Mouse (Mus musculus) ES-E14 (cell line): ENCODE measurements at regions not wholly inside any gene's neighbourhood (a gene's known extent, or its start where the extent isn't known, plus 50 kb on each side); places are given as distances from the start of the nearest gene placed in this dataset.

Experiments used
- CHD2 ChIP-seq: IDR thresholded peaks from 2 replicates; pipeline ENCODE4 v1.6.1; 2014; ENCODE audit warnings: mild to moderate bottlenecking, low read depth, low read length, inconsistent platforms
- HCFC1 ChIP-seq: IDR thresholded peaks from 2 replicates; pipeline ENCODE4 v1.6.1; 2012; ENCODE audit warnings: low read length, inconsistent platforms, borderline replicate concordance; ENCODE audit not compliant: insufficient read depth
- MAFK ChIP-seq: IDR thresholded peaks from 2 replicates; pipeline ENCODE4 v1.6.1; 2014; ENCODE audit warnings: mild to moderate bottlenecking, low read depth, low read length, inconsistent platforms; ENCODE audit not compliant: insufficient read depth
- ZC3H11A ChIP-seq: IDR thresholded peaks from 2 replicates; pipeline ENCODE4 v1.6.1; 2012; ENCODE audit warnings: low read depth, mild to moderate bottlenecking, inconsistent platforms, low read length, borderline replicate concordance
- ZNF384 ChIP-seq: IDR thresholded peaks from 2 replicates; pipeline ENCODE4 v1.6.1; 2012; ENCODE audit warnings: low read depth, low read length, inconsistent platforms

DNA sequence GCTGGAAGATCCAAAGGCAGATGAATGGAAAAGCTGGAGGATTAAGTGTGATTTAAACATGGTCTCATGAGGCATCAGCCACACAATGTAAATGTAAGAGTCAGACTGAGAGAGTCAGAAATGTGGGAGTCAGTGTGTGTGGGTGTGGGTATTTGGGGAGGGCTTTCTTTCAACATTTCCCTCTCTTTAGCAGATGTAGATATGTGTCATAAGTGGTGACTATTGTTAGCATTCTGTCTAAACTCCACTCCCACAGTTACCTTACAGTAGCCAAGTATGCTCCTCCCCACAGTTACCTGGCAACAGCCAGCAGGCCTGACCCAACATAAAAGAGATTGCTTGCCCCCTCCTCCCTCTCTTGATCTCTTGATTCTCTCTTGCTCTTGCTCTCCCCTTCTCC is 263.8 kb upstream of the Gm21833 start:
- TF ChIP-seq CHD2 (no peak), ZC3H11A (no peak), ZNF384 (no peak), MAFK (no peak), HCFC1 (no peak)
